Mouse (Mus musculus): ENCODE results near the gene Cyp2t4.

Cyp2t4 gene

DNA sequence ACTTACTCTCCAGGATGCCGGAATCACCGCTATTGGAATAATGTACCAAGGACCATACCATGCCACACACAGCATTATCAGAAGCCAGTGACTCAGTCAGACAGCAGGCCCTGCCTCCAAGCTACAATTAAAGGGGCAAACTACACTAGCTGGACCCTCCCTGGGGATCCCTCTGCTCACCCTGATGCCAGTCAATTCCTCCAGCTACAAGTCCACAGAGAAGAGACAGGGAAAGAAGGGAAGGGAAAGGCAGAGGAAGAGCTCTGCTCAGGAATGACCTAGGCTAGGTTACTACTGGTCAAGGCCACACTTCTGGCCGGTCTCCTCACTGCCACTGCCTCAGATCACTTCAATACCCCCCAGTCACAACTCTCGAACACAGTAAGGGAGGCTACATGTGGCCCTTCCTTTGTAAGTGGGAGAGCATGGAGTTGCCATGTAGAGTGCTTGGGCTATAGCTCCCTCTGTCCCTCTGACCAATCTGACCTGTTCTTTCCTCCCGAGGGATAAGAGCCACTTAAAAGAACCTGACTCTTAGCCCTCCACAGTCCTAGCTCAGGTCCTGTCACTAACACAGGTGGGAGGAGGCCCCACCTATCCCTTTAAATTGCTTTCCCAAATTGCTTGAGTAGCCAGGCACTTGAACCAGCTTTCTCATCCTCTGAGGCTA lies 9.4 kb downstream of the Cyp2t4 start:
- DNase-seq = no peak

DNA sequence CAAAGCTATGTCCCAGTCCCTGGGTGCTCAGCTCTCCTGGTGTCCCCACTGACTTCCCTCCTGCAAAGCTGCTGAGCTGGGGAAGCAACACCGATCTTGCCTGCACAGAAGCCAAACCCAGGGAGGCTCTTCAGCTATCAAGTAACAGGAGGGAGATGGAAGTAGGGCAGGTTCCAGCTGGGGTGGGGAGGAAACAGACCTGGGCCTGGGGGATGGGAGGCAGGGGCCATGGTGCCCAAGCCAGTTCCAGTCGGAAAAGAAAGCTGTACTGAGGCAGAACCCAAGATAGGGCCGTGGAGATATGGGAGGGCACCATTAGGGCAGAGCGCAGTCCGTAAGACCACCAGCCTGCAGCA lies 9.9 kb downstream of the Cyp2t4 start:
- peak; percentile 39 for DNase-seq

DNA sequence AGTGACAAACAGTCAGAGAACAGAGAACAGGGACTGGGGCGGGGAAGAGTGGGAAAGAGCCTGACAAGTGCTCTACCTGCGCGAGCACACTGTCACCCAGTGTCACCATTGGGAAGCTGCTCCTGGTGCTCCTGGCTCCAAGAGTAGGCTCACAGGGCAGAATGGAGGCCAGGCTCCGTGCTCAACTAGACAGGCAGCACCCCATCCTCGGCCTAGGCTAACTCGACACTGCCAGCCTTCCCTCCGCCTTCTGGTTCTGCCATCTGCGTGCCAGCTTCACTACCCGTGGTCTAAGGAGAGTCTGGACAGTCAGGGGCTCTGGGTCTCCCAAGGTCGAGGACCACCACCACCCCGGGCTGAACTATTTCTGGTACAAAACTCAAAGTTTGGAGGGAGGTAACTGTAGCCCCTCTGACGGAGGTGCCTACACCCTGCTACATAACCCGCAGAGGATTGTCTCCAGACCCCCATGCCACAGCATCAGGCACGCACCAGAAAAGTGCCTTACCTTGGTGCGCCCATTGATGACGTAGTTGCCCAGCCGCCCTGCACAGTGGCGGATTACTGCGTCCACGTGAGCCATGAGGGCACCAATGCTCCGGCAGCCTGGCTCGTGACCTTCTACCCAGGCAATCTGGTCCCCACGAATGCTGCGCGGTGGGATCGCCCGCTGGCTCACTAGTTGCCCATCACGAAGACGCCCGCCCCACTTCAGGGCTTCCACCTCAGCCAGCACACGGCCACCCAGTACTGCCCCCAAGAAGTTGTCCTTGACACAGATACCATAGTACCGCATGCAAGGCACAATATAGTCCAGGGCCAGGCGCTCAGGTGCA lies 10.8 kb downstream of the Cyp2t4 start:
- DNase-seq = peak; percentile 79

DNA sequence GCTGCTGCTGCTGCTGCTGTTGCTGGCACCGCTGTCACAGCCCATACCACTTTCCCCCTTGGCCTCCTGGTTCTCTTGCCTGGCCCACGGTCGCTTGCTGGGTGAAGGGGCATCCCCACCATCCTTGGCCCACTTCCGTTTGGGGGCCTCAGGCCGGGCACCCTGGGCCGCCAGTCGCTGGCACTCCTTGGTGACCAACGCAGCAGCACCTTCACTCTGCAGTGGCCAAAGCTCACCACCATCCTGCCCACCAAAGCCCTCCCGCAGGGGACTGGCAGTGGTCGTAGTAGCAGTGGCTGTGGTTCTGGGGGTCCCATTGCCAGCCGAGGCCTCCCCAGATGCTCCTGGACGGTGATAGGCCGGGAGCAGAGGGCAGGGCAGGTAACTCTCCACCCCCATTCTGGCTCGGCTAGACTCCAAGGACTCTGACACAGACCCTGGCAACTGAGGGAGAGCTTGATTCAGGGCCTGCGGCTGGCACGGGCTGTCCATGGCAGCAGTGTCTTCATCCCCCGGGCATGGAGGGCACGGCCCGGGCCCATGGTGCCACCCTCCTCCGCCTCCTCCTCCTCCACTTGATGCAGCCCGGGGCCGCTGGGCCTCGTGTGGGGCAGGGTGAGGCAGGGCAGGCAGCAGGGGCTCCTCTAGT lies 11.6 kb downstream of the Cyp2t4 start:
- peak; percentile 80 for DNase-seq

DNA sequence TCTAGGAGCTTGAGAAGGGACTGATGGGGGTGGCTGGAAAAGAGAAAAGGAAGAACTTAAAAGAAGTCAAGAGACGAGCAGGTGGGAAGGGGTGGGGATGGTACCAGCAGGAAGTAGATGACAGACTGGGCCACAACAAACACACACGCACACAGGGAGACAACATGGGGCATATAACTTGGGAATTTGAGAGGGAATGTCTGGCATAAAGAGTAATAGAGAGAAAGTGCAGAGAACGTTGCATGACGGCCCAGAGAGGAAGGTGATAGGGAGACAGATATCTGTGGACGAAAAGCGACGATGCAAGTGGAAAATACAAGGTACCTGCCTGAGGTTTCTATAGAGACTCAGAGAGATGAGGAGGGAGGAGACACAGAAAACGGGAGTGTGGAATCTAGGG lies 12.2 kb downstream of the Cyp2t4 start:
- DNase-seq = no peak

DNA sequence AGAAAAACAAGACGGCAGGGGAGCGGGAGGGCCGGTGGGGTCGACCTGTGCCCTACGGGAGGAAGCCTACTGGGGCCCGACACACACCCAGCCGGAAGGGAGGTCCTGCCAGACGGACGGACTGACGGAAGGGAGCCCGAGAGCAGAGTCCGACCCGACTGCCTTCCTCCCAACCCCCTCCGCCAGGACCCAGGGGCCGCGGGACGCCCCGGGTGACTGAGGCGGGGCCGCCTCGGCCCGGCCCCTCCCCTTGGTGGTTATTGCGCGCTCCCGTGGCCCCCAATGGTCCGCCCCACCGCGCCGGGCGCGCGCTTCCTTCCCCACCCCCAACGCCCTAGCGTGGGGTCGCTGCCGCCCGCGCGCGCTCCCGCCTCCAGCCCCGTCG lies 12.7 kb downstream of the Cyp2t4 start:
- DNase-seq = peak; percentile 85

DNA sequence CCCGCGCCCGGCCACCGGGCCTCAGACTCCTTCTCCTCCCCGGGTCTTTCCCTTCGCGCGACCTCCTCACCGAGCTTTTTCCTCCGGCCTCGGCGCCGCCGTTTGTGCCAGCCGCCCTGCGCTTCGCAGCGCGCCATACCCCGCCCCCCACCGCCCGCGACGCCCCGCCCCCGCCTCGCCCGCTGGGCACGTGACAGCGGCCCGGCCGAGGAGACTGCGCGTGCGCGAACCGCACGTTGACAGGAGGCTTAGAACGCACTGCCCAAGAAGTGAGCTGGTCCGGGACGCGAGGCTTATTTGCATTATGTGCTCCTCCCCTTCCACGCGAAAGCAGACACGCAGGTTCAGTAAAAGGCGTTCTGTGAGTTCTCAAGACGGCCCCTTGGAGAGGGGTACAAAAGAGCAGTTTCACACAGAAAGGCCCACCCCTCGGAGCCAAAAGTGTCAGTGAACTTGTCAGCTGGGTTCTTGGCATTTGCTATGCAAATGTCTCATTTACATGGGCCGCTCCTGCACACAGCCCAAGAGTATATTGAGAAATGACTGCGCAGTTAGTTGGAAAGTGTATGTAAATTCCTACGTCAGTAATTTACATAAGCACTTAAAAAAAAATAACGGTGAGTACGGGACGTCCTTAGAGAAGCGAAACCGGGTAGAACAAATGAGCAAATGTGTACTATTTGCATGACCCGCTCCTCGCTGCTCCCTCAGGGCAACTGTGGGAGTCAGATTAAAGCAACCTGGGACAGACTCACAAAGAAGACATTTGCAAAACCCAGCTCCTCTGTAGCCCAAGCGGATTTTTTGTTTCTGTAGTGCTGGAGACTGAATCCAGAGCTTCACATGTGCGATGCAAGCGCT lies 13.3 kb downstream of the Cyp2t4 start, which contains the start of gene Egln2:
Egln2 (minus strand) TSS at position 189 of the 861 bp plus-strand sequence.
- peak; percentile 95 for DNase-seq

DNA sequence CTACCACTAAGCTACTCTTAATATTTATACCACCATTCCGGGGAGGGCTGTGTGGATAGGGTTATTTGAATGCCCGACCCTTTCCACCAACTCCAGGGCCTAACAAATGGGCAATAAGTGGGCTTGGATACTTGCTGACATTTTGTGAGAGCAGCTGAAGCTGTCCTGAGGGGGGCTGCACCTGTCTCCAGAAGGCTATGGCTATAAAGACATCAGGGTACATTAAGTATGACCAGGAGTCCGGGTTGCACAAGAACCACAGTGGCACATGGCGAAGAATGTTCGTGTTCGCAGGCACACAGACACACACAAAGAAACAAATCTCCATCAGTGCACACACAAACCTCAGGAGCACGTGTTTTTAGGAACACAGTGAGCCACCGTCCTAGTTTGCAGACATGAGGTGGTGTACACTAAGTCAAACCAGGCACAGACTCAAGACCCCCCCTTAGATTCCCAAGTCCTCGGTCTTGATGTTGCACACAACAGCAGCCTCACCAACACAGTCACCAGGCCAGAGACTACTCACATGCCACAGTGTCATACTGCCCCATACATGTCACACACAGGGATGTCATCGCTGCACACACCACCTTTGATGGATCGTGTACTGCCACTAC lies 14.1 kb downstream of the Cyp2t4 start:
- DNase-seq = peak; percentile 57

DNA sequence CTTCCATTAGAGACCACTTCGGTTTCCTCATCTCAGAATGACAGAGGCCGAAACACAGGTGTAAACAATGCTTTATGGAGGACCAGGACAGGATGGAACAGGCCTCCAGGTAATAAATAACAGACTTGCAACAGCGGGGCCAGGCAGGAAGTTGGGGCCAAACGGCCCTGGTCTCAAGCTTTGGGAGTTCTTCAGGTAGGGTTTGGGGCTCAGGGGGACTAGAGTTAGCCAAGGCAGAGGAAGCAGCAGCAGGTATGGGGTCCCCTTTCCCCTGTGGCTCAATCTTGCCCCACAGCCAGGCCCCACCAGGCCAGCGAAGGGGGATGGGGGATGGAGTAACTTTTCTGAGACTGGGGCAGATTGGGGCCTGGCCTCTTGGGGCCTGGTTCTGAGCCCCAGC lies 14.9 kb downstream of the Cyp2t4 start:
- DNase-seq = peak; percentile 50

DNA sequence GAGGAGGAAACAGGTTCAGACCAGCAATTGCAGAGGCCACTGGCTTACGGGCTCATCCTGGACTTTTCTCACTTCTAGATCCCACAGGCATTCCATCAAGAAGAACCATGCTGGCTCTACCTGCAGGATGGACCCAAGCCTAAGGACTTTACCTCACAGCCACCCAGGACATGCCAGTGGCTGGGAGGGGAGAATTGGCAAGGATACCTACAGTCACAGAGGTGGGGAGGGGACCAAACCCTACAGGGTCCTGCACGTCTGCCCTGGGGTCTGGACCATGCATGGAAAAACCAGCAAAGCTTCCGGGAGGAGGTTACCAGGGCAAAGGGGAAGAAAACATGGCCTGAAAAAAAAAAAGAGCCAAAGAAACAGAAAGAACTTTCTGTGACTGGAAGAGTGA lies 17.5 kb downstream of the Cyp2t4 start:
- peak; percentile 21 for DNase-seq

DNA sequence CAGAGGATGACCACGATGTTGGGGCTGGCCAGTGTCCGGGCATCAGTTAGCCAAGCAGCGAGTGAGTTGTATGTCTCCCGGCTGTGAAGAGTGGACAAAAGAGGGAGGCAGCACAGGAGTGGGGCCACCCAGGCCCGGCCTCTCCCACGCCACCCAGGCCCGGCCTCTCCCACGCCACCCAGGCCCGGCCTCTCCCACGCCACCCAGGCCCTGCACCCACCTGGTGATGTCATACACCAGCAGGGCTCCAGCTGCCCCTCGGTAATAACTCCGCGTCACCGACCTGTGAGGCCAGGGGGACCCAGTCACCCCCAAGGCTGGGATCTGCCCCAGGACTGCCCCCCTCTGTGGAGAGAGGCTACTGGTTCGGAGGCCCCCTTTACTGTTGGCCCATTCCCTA lies 21.0 kb downstream of the Cyp2t4 start:
- DNase-seq = peak; percentile 37

DNA sequence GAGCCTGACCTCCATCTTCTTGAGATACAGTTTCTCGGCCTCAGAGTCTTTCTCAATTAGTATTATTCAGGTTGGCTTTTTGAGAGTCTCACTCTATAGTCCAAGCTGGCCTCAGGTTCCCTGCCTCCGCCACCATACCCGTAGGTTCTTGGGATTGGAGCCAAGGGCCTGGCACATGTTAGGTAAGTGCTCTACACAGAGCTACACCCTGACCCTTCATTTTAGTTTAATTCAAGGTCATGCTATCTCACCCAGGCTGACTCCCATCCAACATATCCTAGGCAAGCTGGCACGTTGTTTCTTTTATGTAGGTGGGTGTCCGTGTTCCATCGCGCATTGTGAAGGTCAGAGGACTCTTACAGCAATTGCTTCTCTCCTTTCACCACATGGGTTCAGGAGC lies 21.4 kb downstream of the Cyp2t4 start:
- no peak for DNase-seq

DNA sequence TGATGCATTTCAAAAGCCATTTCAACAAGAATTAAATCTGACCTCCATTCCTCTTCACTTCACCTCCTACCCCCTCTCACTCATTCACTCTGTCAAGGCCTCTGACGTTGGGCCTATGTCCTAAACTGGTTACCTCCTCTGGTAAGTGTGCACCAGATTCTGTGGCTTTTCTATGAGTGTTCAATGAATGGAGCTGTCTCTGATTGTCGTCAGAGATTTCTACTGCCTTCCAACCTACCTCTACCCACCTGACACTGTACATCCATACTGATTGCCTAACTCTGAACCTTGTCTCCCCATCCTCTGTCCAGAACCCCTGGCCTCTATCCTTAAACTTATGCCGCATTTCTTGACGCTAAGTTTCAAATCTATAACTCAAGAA lies 24.4 kb downstream of the Cyp2t4 start:
- no peak for DNase-seq

DNA sequence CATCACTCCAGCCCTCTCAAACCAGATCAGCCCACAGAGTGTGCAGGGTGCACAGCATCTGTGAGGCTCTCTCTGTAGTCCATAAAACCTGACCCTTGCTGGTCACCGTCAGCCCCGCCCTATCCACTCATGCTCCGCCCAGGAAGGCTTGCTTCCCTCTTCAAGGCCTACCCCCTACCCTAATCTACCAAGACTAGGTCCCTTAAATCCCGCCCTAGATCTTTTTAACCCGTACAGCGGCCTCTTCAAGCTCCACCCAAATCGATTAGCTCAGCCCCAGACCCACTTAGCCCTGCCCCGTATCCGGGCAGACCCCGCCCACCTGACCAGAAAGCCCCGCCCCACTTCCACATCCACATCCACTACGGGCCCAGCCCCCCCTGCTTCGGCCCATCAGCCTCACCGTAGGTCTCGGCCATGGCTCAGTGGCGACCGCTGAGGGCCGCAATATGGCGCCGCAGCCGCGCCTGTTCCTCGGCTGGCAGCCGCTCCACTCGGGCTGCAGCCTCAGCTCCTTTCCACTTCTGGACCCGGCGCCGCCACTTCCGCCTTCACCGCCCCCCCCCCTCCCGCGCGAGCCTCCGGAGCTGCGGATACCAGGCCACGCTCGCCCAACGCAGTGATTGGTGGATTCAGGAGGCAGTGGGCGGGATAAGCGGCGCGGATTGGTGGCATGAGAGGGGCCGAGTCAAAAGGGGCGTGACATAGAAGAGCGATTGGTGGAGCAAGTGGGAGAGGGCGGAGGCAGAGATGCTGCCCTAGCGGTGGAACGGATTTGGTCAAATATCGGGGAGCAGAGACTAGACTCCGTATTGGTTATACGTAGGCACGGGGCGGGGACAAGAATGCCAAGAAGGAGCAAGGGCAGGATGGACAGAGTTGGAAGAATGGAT lies 25.1 kb downstream of the Cyp2t4 start, which contains the start of gene Rab4b:
Rab4b (minus strand) TSS at position 573 of the 893 bp plus-strand sequence.
- DNase-seq = peak; percentile 100

DNA sequence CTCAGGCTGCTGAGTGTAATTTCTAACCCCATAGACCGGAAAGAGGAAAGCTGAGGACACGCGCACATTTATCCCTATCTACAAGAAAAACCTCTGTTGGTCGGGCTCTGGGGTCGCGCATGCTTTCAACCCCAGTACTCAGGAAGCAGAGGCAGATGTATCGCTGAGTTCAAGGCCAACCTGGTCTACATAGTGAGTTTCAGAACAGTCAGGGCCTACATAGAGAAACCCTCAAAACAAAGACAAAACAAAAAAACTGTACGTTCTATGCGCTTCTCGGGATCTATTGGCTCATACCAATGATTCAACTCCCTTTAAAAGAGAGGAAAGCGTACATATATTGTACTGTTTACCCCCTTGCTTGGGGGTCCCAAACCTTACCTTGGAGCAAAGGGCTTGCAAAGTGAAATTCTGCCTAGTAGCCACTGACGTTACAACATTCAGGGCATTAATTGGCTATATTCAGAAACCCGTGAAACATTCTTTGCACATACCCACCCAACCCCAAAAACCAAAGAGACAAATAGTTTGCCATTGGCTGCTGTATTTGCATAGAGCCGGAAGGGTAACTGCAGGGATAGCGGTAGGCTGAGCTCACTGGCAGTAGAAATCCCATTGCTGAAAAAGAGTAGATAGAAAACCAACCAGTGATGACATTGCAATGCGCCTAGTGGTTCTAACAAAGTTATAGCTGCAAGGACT lies 25.9 kb downstream of the Cyp2t4 start:
- DNase-seq = peak; percentile 20

DNA sequence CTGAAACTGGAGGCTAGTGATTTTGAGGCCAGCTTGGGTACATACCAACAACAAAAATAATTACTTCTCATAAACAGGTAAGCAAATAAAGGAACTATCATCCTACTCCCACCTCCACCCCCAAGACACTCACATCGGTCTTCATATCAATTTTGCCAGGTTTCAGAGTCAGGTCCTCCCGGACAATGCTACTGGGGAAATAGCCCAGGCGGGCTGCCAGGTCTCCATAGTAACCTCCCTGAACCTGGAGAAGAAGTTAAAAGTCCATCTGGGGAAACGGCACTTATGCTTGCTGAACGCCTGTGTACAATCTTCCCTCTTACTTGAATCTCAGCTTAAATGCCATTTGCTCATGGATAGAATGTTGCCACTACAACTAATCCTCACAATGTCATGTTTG lies 26.5 kb downstream of the Cyp2t4 start:
- peak; percentile 61 for DNase-seq

DNA sequence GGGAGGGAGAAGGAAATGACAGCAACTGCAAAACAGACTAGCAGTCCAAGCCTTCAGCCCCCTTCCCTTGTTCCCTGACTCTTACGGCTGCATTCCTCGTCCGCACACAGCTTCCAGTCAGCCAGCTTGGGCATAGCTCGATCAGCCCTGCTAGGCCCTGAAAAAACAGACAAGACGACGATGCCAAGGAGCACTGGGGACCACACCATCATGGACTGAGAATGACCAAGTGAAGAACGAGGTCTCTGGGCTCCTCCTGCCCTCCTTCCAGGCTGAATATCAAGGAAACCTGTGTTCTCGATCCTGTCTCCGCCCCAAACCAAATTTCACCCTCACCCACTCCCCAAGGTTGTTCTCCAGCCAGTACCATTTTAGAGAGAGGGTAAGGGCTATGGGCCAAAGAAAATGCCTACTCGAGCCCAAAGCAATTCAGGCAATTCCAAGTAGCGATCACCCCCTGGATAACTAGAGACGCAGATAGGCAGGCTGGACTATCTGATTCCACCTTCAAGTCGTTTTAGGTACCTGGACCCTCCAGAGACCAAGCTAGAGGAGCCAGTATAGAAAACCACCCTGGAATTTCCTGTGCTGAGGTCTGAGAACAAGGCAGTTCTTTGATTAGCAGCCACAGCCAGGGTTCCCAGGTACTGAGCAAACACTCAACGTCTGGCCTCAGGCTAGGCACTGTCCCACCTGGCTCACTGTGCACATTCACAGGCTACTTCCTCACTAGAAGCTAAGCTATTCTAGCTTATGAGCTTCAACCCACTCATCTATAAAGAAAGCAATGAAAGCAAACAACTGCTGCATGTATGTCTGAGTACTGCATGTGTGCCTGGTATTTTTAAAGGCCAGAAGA lies 27.6 kb downstream of the Cyp2t4 start, which contains the start of the genes Gm21983 and Mia:
Gm21983 (minus strand) TSS at position 250 of the 859 bp plus-strand sequence.
Mia (minus strand) TSS at position 321 of the 859 bp plus-strand sequence.
- DNase-seq = peak; percentile 33

DNA sequence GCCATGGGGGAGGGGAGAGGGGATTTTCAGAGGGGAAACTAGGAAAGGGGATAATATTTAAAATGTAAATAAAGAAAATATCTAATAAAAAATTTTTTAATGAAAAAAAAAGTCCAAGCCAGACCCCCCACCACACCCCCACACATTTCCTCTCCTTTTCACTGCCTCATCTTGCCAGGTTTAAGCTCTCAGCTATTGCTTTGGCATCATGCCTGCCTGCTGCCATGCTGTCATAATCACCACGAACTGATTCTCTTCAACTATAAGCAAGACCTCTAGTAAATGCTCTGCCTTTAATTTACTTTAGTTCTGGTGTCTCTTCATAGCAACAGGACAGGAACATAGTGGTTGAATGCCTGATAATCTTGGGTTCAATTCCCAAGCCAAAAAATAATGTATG lies 29.0 kb downstream of the Cyp2t4 start:
- no peak for DNase-seq

DNA sequence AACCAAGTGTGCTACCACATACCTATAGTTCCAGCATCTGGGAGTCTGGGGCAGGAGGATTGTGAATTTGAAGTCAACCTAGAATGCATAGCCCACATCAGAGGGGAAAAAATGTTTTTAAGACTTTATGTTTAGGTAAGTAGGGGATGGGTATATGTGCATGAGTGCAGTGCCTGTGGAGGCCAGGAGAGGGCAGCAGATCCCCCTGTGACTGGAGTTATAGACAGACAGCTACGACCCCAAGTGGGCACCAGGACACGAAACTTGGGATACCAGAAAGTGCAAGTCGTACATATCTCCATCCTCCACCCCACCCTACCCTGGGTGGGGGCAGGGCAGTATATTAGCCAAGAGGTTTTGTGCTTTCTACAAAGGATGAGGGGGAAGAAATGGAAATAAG lies 31.4 kb downstream of the Cyp2t4 start:
- DNase-seq = no peak

Measured in cerebellum, adult 11-12 months (tissue).